Mouse (Mus musculus): ENCODE measurements around the gene Arl4a. TPM values are rescaled to one million over a fixed set of nuclear protein-coding genes. Genes with fewer than 3 reads are reported as not detected.

The Arl4a gene
- total and polyA plus RNA-seq, 2 experiments from 2014 or later = 67.4 to 129 TPM

- 81% methylated on average over 8 of the region's 8 CpGs for WGBS
Observed at GRCm38 (mm10) chr12:40043816-40044585, 6.2 kb upstream of the Arl4a start.

GRCm38 (mm10) chr12:40040067-40040466 lies 2.2 kb upstream of the Arl4a start:
- no peak overlapping the region for H3K4me3 ChIP-seq (ENCODE audit: low read depth, low read length)
- peak; percentile 79 for TF ChIP-seq CTCF (IDR thresholded peaks at IDR 0.05)
- ATAC-seq (ENCODE audit: low FRiP score) = no peak
- no peaks in the 10 kb centered on the region for H3K4me1 ChIP-seq (ENCODE audit: insufficient read depth, low read length)
- H3K9ac ChIP-seq (replicated peaks; ENCODE audit: low read length, poor library complexity, severe bottlenecking) = no peak overlapping the region
- peak; percentile 72 for DNase-seq (ENCODE audit: low spot score)
- no peaks in the 10 kb centered on the region for H3K36me3 ChIP-seq (ENCODE audit: insufficient read depth, low read length)
- no peaks in the 10 kb centered on the region for H3K9me3 ChIP-seq (ENCODE audit: low read length)
- H3K27me3 ChIP-seq (ENCODE audit: insufficient read depth, low read length) = no peaks in the 10 kb centered on the region
- no peak overlapping the region for H3K4me2 ChIP-seq (ENCODE audit: low read depth, low read length, poor library complexity, severe bottlenecking)
- no peak overlapping the region for H3K27ac ChIP-seq (ENCODE audit: low read depth, low read length)

More at GRCm38 (mm10) chr12:40043816-40044585, 6.2 kb upstream of the Arl4a start:
- Histone ChIP-seq H3K4me1 (ENCODE audit: insufficient read depth, low read length) (no peaks in the 10 kb centered on the region), H3K4me2 (ENCODE audit: low read depth, low read length, poor library complexity, severe bottlenecking) (no peak overlapping the region), H3K4me3 (ENCODE audit: low read depth, low read length) (no peak overlapping the region), H3K27ac (ENCODE audit: low read depth, low read length) (no peak overlapping the region), H3K27me3 (ENCODE audit: insufficient read depth, low read length) (no peaks in the 10 kb centered on the region), H3K36me3 (ENCODE audit: insufficient read depth, low read length) (no peaks in the 10 kb centered on the region), H3K9ac (replicated peaks; ENCODE audit: low read length, poor library complexity, severe bottlenecking) (no peak overlapping the region), H3K9me3 (ENCODE audit: low read length) (no peaks in the 10 kb centered on the region)
- TF ChIP-seq CTCF (IDR thresholded peaks at IDR 0.05) = no peak
- ATAC-seq (ENCODE audit: low FRiP score) (no peak), DNase-seq (ENCODE audit: low spot score) (no peak)

- Histone ChIP-seq H3K4me2 (ENCODE audit: low read depth, low read length, poor library complexity, severe bottlenecking) (peak overlapping the region; percentile 76), H3K9me3 (ENCODE audit: low read length) (no peaks in the 10 kb centered on the region), H3K36me3 (ENCODE audit: insufficient read depth, low read length) (no peaks in the 10 kb centered on the region), H3K4me3 (ENCODE audit: low read depth, low read length) (peak overlapping the region; percentile 93), H3K27me3 (ENCODE audit: insufficient read depth, low read length) (no peaks in the 10 kb centered on the region), H3K27ac (ENCODE audit: low read depth, low read length) (peak overlapping the region; percentile 96), H3K4me1 (ENCODE audit: insufficient read depth, low read length) (no peaks in the 10 kb centered on the region), H3K9ac (replicated peaks; ENCODE audit: low read length, poor library complexity, severe bottlenecking) (peak overlapping the region; percentile 93)
- DNase-seq (ENCODE audit: low spot score) (peak; percentile 98), ATAC-seq (ENCODE audit: low FRiP score) (peak; percentile 98)
- WGBS = under 1% methylated on average over 30 of the region's 60 CpGs
- TF ChIP-seq CTCF (IDR thresholded peaks at IDR 0.05) = peak; percentile 68
Observed at GRCm38 (mm10) chr12:40037226-40037813, 505 bp downstream of the Arl4a start.

GRCm38 (mm10) chr12:40036666-40037065 lies 1.2 kb downstream of the Arl4a start:
- H3K36me3 ChIP-seq (ENCODE audit: insufficient read depth, low read length) = no peaks in the 10 kb centered on the region
- peak overlapping the region; percentile 76 for H3K4me2 ChIP-seq (ENCODE audit: low read depth, low read length, poor library complexity, severe bottlenecking)
- H3K9ac ChIP-seq (replicated peaks; ENCODE audit: low read length, poor library complexity, severe bottlenecking) = peak overlapping the region; percentile 93
- WGBS = 2% methylated on average over 11 of the region's 11 CpGs
- DNase-seq (ENCODE audit: low spot score) (no peak), ATAC-seq (ENCODE audit: low FRiP score) (no peak)
- peak overlapping the region; percentile 96 for H3K27ac ChIP-seq (ENCODE audit: low read depth, low read length)
- no peaks in the 10 kb centered on the region for H3K4me1 ChIP-seq (ENCODE audit: insufficient read depth, low read length)
- H3K4me3 ChIP-seq (ENCODE audit: low read depth, low read length) = peak overlapping the region; percentile 93
- no peak for TF ChIP-seq CTCF (IDR thresholded peaks at IDR 0.05)
- H3K27me3 ChIP-seq (ENCODE audit: insufficient read depth, low read length) = no peaks in the 10 kb centered on the region
- no peaks in the 10 kb centered on the region for H3K9me3 ChIP-seq (ENCODE audit: low read length)

GRCm38 (mm10) chr12:40035506-40035905 lies 2.3 kb downstream of the Arl4a start:
- Histone ChIP-seq H3K36me3 (ENCODE audit: insufficient read depth, low read length) (no peaks in the 10 kb centered on the region), H3K4me3 (ENCODE audit: low read depth, low read length) (peak overlapping the region; percentile 93), H3K27me3 (ENCODE audit: insufficient read depth, low read length) (no peaks in the 10 kb centered on the region), H3K27ac (ENCODE audit: low read depth, low read length) (no peak overlapping the region), H3K9ac (replicated peaks; ENCODE audit: low read length, poor library complexity, severe bottlenecking) (no peak overlapping the region), H3K9me3 (ENCODE audit: low read length) (no peaks in the 10 kb centered on the region), H3K4me1 (ENCODE audit: insufficient read depth, low read length) (no peaks in the 10 kb centered on the region), H3K4me2 (ENCODE audit: low read depth, low read length, poor library complexity, severe bottlenecking) (peak overlapping the region; percentile 76)
- 49% methylated on average over 4 of the region's 4 CpGs for WGBS
- DNase-seq (ENCODE audit: low spot score) = no peak
- no peak for TF ChIP-seq CTCF (IDR thresholded peaks at IDR 0.05)
- no peak for ATAC-seq (ENCODE audit: low FRiP score)

GRCm38 (mm10) chr12:40029201-40029600 lies 8.6 kb downstream of the Arl4a start:
- no peaks in the 10 kb centered on the region for H3K4me1 ChIP-seq (ENCODE audit: insufficient read depth, low read length)
- no peak for TF ChIP-seq CTCF (IDR thresholded peaks at IDR 0.05)
- H3K9me3 ChIP-seq (ENCODE audit: low read length) = no peaks in the 10 kb centered on the region
- no peak overlapping the region for H3K4me2 ChIP-seq (ENCODE audit: low read depth, low read length, poor library complexity, severe bottlenecking)
- ATAC-seq (ENCODE audit: low FRiP score) (no peak), DNase-seq (ENCODE audit: low spot score) (no peak)
- 90% methylated on average over 4 of the region's 4 CpGs for WGBS
- no peak overlapping the region for H3K9ac ChIP-seq (replicated peaks; ENCODE audit: low read length, poor library complexity, severe bottlenecking)
- H3K27ac ChIP-seq (ENCODE audit: low read depth, low read length) = no peak overlapping the region
- H3K4me3 ChIP-seq (ENCODE audit: low read depth, low read length) = no peak overlapping the region
- no peaks in the 10 kb centered on the region for H3K27me3 ChIP-seq (ENCODE audit: insufficient read depth, low read length)
- H3K36me3 ChIP-seq (ENCODE audit: insufficient read depth, low read length) = no peaks in the 10 kb centered on the region

Measured in midbrain, postnatal 0 days (tissue).